Mouse (Mus musculus) liver, embryonic 13.5 days (tissue): ENCODE data around the gene Agl. TPM values are rescaled to one million over a fixed set of nuclear protein-coding genes. Genes with fewer than 3 reads are reported as not detected.
"Not testable (repeated sequence)": the region's sequence is repeated elsewhere in the genome, so short reads cannot be mapped to it uniquely, and the experiment has no call there.

Experiments used
- ATAC-seq: fragments of 200-750 bp; cut with Nextera tagmentation; 2 replicates; pipeline ENCODE4 v1.8.0; 2017; ENCODE audit warnings: low read depth, mild to moderate bottlenecking, moderate number of reproducible peaks, moderate library complexity
- DNase-seq: peaks from one replicate; pipeline ENCODE4 v3.0.0; 2022
- H3K27ac ChIP-seq: fragments of 300-500 bp; sonication (generic); 2 replicates; pipeline ENCODE4 v1.5.1; 2015; ENCODE audit warnings: moderate library complexity, mild to moderate bottlenecking, inconsistent platforms
- H3K27me3 ChIP-seq: fragments of 300-500 bp; sonication (generic); 2 replicates; pipeline ENCODE4 v1.6.1; 2015; ENCODE audit warnings: mild to moderate bottlenecking, inconsistent platforms
- H3K36me3 ChIP-seq: fragments of 300-500 bp; sonication (generic); 2 replicates; pipeline ENCODE4 v1.6.1; 2015; ENCODE audit warnings: mild to moderate bottlenecking, inconsistent platforms
- H3K4me1 ChIP-seq: fragments of 300-500 bp; sonication (generic); replicated peaks from 2 replicates; pipeline ENCODE4 v1.6.1; 2015; ENCODE audit warnings: inconsistent platforms
- H3K4me2 ChIP-seq: fragments of 300-500 bp; sonication (generic); 2 replicates; pipeline ENCODE4 v1.6.1; 2015; ENCODE audit warnings: inconsistent platforms, mild to moderate bottlenecking, moderate library complexity
- H3K4me3 ChIP-seq: fragments of 300-500 bp; sonication (generic); replicated peaks from 2 replicates; pipeline ENCODE4 v1.5.1; 2015; ENCODE audit warnings: mild to moderate bottlenecking, inconsistent platforms
- H3K9ac ChIP-seq: fragments of 300-500 bp; sonication (generic); 2 replicates; pipeline ENCODE4 v1.6.1; 2015; ENCODE audit warnings: mild to moderate bottlenecking, inconsistent platforms
- H3K9me3 ChIP-seq: fragments of 300-500 bp; sonication (generic); replicated peaks from 2 replicates; pipeline ENCODE4 v1.6.1; 2016; ENCODE audit warnings: inconsistent platforms
- WGBS: fragments of 180-500 bp; shearing (Covaris S2); methylation state at CpG from one replicate; pipeline ENCODE4 v1.1.7; 2015; ENCODE audit not compliant: insufficient replicate concordance; 5-methylcytosine and 5-hydroxymethylcytosine counted together
- polyA plus RNA-seq: library from polyadenylated mRNA; unstranded; fragments of >200 nt; fragmentation: Nextera tagmentation; extraction: Ambion mirVana; gene quantifications from 2 replicates; pipeline ENCODE4 v1.2.1, GENCODE M21; 2015

Agl gene
- polyA plus RNA-seq, 1 experiment from 2014 or later: 4.4 TPM

GRCm38 (mm10) chr3:116815916-116816315 lies 8.0 kb upstream of the Agl start:
- 69% methylated on average over 4 of the region's 4 CpGs for WGBS
- ATAC-seq: no peak
- no peaks in the 10 kb centered on the region for H3K4me1 ChIP-seq
- H3K9me3 ChIP-seq: no peaks in the 10 kb centered on the region
- H3K4me2 ChIP-seq: no peak overlapping the region
- no peak for DNase-seq
- no peak overlapping the region for H3K4me3 ChIP-seq
- no peak overlapping the region for H3K9ac ChIP-seq
- H3K27me3 ChIP-seq: no peaks in the 10 kb centered on the region
- H3K27ac ChIP-seq: no peak overlapping the region
- no peaks in the 10 kb centered on the region for H3K36me3 ChIP-seq

- WGBS: 60% methylated on average over 6 of the region's 6 CpGs
- Histone ChIP-seq H3K4me3 (no peak overlapping the region), H3K27me3 (no peaks in the 10 kb centered on the region), H3K9me3 (no peaks in the 10 kb centered on the region), H3K36me3 (no peaks in the 10 kb centered on the region), H3K4me1 (no peaks in the 10 kb centered on the region), H3K4me2 (no peak overlapping the region), H3K27ac (no peak overlapping the region), H3K9ac (no peak overlapping the region)
- ATAC-seq (no peak), DNase-seq (no peak)
Observed at GRCm38 (mm10) chr3:116815305-116815797, 7.4 kb upstream of the Agl start.

GRCm38 (mm10) chr3:116812946-116813345 lies 5.0 kb upstream of the Agl start:
- Histone ChIP-seq H3K4me1 (peaks cover 13% of the 10 kb centered on the region), H3K27me3 (no peaks in the 10 kb centered on the region), H3K4me3 (no peak overlapping the region), H3K9me3 (no peaks in the 10 kb centered on the region), H3K9ac (no peak overlapping the region), H3K36me3 (no peaks in the 10 kb centered on the region), H3K4me2 (no peak overlapping the region), H3K27ac (no peak overlapping the region)
- 64% methylated on average over 2 of the region's 2 CpGs for WGBS
- no peak for ATAC-seq
- no peak for DNase-seq

GRCm38 (mm10) chr3:116810351-116810750 lies 2.4 kb upstream of the Agl start:
- H3K27ac ChIP-seq, H3K36me3 ChIP-seq, H3K27me3 ChIP-seq, DNase-seq, H3K4me2 ChIP-seq, H3K9me3 ChIP-seq, H3K9ac ChIP-seq, H3K4me3 ChIP-seq, ATAC-seq: not testable (repeated sequence)
- 81% methylated on average over 6 of the region's 6 CpGs for WGBS
- peaks cover 27% of the 10 kb centered on the region for H3K4me1 ChIP-seq

- peak overlapping the region; percentile 73 for H3K4me2 ChIP-seq
- ATAC-seq: no peak
- no peak overlapping the region for H3K27ac ChIP-seq
- H3K4me1 ChIP-seq: peaks cover 31% of the 10 kb centered on the region
- no peak overlapping the region for H3K4me3 ChIP-seq
- 85% methylated on average over 6 of the region's 6 CpGs for WGBS
- H3K9me3 ChIP-seq: no peaks in the 10 kb centered on the region
- H3K9ac ChIP-seq: 0 out of 2 replicates have a peak overlapping the region, but pooled peaks have one; percentile 83
- DNase-seq: no peak
- no peaks in the 10 kb centered on the region for H3K36me3 ChIP-seq
- H3K27me3 ChIP-seq: no peaks in the 10 kb centered on the region
Observed at GRCm38 (mm10) chr3:116809221-116809620, 1.3 kb upstream of the Agl start.

- peak; percentile 41 for ATAC-seq
- no peak for DNase-seq
- peak overlapping the region; percentile 73 for H3K4me2 ChIP-seq
- H3K9me3 ChIP-seq: no peaks in the 10 kb centered on the region
- peaks cover 31% of the 10 kb centered on the region for H3K4me1 ChIP-seq
- peak overlapping the region; percentile 83 for H3K9ac ChIP-seq
- no peaks in the 10 kb centered on the region for H3K27me3 ChIP-seq
- peak overlapping the region; percentile 76 for H3K4me3 ChIP-seq
- peak overlapping the region; percentile 77 for H3K27ac ChIP-seq
- H3K36me3 ChIP-seq: no peaks in the 10 kb centered on the region
- 45% methylated on average over 10 of the region's 10 CpGs for WGBS
Observed at GRCm38 (mm10) chr3:116808507-116809217, 696 bp upstream of the Agl start.

- no peak for ATAC-seq
- DNase-seq: no peak
- Histone ChIP-seq H3K36me3 (no peaks in the 10 kb centered on the region), H3K9ac (no peak overlapping the region), H3K27me3 (no peaks in the 10 kb centered on the region), H3K27ac (no peak overlapping the region), H3K4me2 (no peak overlapping the region), H3K4me1 (peaks cover 31% of the 10 kb centered on the region), H3K4me3 (no peak overlapping the region), H3K9me3 (no peaks in the 10 kb centered on the region)
- WGBS: 66% methylated on average over 3 of the region's 3 CpGs
Observed at GRCm38 (mm10) chr3:116805866-116806265, 2.1 kb downstream of the Agl start.

- H3K36me3 ChIP-seq: no peaks in the 10 kb centered on the region
- H3K27ac ChIP-seq: no peak overlapping the region
- H3K4me2 ChIP-seq: no peak overlapping the region
- no peaks in the 10 kb centered on the region for H3K9me3 ChIP-seq
- no peak for DNase-seq
- no peak overlapping the region for H3K9ac ChIP-seq
- H3K27me3 ChIP-seq: no peaks in the 10 kb centered on the region
- no peak for ATAC-seq
- 70% methylated on average over 6 of the region's 6 CpGs for WGBS
- H3K4me1 ChIP-seq: peaks cover 31% of the 10 kb centered on the region
- H3K4me3 ChIP-seq: no peak overlapping the region
Observed at GRCm38 (mm10) chr3:116804746-116805285, 3.1 kb downstream of the Agl start.

- no peak overlapping the region for H3K4me3 ChIP-seq
- ATAC-seq (peak; percentile 49), DNase-seq (no peak)
- peaks cover 9% of the 10 kb centered on the region for H3K4me1 ChIP-seq
- no peak overlapping the region for H3K9ac ChIP-seq
- 58% methylated on average over 8 of the region's 8 CpGs for WGBS
- H3K4me2 ChIP-seq: no peak overlapping the region
- H3K9me3 ChIP-seq: no peaks in the 10 kb centered on the region
- H3K27me3 ChIP-seq: no peaks in the 10 kb centered on the region
- no peaks in the 10 kb centered on the region; the same call in 1 of the 2 replicates for H3K36me3 ChIP-seq
- H3K27ac ChIP-seq: peak overlapping the region; percentile 30; the same call in 1 of the 2 replicates
Observed at GRCm38 (mm10) chr3:116801755-116802154, 6.2 kb downstream of the Agl start.

GRCm38 (mm10) chr3:116798821-116799510 lies 9.0 kb downstream of the Agl start:
- no peak for ATAC-seq
- Histone ChIP-seq H3K4me2 (no peak overlapping the region), H3K27ac (no peak overlapping the region), H3K9me3 (no peaks in the 10 kb centered on the region), H3K9ac (no peak overlapping the region), H3K4me3 (no peak overlapping the region), H3K4me1 (no peaks in the 10 kb centered on the region; the same call in 1 of the 2 replicates), H3K36me3 (no peaks in the 10 kb centered on the region; the same call in 1 of the 2 replicates), H3K27me3 (no peaks in the 10 kb centered on the region)
- WGBS: 64% methylated on average over 4 of the region's 4 CpGs
- DNase-seq: no peak

GRCm38 (mm10) chr3:116788851-116789250 lies 19.1 kb downstream of the Agl start:
- WGBS: 79% methylated on average over 5 of the region's 5 CpGs

More at GRCm38 (mm10) chr3:116788851-116789250, 19.1 kb downstream of the Agl start:
- H3K4me2 ChIP-seq: no peak overlapping the region
- H3K4me3 ChIP-seq: no peak overlapping the region
- no peaks in the 10 kb centered on the region for H3K9me3 ChIP-seq
- peaks cover 44% of the 10 kb centered on the region for H3K36me3 ChIP-seq
- peaks cover 13% of the 10 kb centered on the region for H3K4me1 ChIP-seq
- no peak overlapping the region for H3K9ac ChIP-seq
- no peak for DNase-seq
- H3K27me3 ChIP-seq: no peaks in the 10 kb centered on the region
- H3K27ac ChIP-seq: no peak overlapping the region
- no peak for ATAC-seq
